Mouse (Mus musculus) cerebellum, postnatal 4 days (tissue): ENCODE measurements around the gene Thada.
"Not testable (repeated sequence)": the region's sequence is repeated elsewhere in the genome, so short reads cannot be mapped to it uniquely, and the experiment has no call there.

ENCODE experiments used
- DNase-seq, 2 experiments: peaks; one replicate each; pipeline ENCODE4 v3.0.0; 2022; ENCODE audit warnings: low spot score in 2 of 2, mixed read lengths in 1 of 2

Gene Thada

GRCm38 (mm10) chr17:84218841-84219240 is 247.2 kb downstream of the Thada start:
- DNase-seq: not testable (repeated sequence)

DNA sequence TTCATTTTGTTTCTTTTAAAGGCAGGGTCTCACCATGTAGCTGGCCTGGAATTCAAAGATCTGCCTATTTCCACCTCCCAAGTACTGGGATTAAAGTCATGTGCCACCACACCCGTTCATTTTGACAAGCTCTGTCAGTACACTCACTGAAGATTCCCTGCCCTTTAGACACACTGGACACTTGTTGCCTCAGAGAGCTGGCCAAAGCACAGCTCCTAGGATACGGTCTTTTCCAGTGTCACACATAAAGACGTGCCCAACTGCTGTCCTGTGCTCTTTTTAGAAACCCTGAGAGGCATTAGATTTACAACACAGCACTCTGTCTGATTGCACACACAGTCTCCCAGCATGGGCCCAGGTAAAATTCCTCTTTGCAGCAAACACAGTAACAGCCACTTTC is 248.3 kb downstream of the Thada start:
- no peak for DNase-seq

DNA sequence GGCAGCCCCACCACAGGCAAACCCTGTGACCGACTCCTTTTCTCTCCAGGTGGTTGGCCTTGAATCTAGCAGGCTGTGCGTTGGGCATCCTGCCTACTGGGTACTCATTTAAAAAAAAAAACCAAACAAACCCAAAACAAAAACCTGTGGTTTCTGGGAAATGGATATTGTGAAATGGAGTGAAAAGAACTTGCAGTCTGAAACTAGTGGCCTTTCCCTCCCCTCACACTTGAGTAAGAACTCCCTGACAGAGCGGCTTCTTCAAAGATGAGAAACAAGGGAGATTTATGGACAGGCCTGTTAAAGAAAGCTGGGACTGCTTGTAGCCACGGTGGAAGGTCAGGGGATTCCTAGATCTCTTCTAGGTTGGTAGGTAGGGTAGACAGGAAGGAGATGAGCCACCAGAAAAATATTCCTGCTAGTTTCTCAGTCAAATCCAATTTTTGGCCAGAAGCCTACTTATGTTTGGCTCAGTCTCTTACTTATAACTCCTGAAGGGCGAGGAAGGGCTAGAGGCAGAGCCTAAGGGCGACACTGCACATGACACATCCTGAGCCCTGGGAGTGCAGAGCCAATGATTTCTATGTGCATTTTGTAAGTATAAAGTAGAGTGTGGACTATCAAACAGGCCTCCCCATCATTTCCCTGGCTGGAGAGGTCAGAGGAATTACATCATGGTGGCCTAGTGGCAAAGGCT is 250.6 kb downstream of the Thada start:
- DNase-seq: no peak

- no peak for DNase-seq
Measured at GRCm38 (mm10) chr17:84213464-84213863, 252.5 kb downstream of the Thada start.

DNA sequence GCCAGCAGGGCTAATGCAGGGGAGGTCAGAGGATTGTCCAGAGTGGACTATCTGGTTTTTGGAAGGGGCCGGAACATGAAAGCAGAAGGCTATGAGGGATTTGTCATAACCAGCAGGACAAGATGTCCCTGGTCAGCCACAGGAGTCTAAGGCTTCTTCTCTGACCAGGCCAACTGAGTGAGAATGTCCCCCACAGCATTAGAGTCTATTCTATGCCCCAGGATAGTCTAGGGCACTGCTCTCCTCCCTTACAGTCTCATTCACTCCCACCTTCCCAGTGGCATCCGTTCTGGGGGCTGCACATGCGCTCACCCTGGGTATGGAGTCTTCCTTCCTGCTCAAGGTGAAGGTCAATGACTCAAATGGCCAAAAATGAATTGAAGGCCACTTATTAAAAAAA is 258.4 kb downstream of the Thada start:
- DNase-seq: no peak

DNA sequence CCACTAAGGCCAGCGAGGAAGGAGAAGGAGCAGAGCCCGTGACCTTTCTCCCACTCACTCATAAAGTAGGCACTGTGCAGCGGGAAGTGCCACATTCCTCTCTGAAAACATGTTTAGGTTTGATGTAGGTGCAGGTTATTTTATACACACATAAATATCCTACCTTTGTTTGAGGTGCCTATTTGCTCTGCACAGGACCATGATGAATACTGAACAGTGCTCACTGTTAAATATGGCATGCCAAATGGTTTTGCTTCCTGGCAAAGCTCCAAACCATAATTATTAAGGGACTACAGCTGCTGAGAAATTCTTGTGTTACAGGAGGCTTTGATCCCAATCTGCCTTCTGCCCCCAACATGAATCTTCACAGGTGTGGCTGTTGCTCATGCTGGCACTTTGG is 259.8 kb downstream of the Thada start:
- DNase-seq: no peak

GRCm38 (mm10) chr17:84204962-84205361 is 261.0 kb downstream of the Thada start:
- DNase-seq: no peak

- no peak for DNase-seq
Measured at GRCm38 (mm10) chr17:84203340-84203739, 262.7 kb downstream of the Thada start.

GRCm38 (mm10) chr17:84201183-84201582 is 264.8 kb downstream of the Thada start:
- DNase-seq: no peak

DNA sequence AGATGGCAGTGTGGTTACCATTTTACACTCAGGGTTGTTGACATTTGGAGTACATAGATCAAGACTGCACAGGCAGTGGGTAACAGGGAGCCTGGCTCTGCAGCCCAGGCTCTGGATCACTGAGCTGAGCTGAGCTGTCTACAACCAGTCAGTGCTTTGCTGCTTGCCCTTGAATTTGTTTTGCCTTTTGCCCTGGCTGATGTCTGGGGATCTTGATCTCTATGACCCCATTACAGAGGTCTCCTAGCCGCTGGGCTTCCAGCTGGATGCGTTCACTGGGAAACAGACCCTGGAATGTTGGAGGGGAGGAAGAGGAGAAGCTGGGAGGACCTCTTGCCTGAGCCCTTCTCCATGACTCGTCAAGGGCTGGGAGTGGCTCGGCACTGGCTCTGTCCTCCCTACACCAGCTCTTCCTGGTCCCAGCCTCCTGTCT is 268.1 kb downstream of the Thada start:
- no peak for DNase-seq

DNA sequence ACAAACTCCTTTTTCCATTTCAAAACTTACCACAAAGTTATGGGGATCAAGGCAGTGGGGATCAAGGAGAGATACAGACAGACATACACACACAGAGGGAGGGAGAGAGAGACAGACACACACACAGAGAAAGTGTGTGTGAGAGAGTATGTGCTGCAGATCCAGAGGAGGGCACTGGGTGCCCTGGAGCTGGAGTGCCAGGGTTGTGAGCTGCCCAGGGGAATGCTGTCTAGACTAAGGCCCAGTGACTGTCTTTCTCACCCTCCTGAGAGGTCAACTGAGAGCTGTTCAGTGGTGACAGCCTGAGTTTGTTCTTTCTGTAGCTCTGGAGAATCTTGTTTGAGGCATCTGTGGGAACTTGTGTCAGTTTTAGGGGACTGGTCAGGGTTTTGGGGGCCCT is 269.7 kb downstream of the Thada start:
- DNase-seq: no peak

DNA sequence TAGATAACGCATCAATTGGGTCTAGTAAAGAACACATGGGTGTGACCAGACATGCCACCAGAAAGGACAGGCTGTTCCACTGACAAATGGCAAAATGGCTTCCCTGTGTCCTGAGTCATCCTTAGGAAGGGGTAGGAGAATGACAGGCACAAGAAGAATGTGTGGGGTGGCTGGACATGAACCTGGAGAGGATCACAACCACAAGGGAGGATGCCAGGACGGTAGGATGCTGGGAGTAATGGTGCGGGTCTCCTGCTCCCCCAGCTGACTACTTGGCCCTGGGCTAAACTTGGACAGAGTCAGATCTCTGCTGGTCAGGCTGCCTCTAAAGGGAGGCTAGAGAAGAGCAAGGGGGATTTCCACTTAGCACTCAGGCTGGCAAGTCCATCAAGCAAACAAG is 270.2 kb downstream of the Thada start:
- DNase-seq: peak in 1 of 2 experiments; percentile 4

DNA sequence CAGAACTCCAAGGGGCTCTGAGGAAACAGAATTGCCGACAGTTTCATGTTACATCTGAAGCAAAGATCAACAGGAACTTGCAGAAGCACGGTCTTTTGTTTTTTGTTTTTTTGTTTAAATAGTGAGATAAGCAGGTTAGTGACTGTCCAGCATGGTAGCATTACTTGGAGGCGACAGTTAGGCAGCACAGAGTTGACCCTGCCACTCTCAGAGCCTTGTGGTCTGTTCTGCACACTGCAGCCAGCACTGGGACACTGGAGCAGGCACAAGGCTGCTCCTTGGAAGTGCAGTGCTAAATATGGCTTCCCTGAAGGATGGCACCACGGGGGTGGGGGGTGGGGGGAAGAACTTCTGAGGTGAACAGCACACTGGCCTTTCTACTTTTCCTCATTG is 271.0 kb downstream of the Thada start:
- peak in 1 of 2 experiments; percentile 11 for DNase-seq

GRCm38 (mm10) chr17:84194282-84195002 is 271.6 kb downstream of the Thada start:
- DNase-seq: peak in 1 of 2 experiments; percentile 9

GRCm38 (mm10) chr17:84193411-84193810 is 272.6 kb downstream of the Thada start:
- peak in 1 of 2 experiments; percentile 15 for DNase-seq

GRCm38 (mm10) chr17:84191946-84192345 is 274.1 kb downstream of the Thada start:
- no peak for DNase-seq

DNA sequence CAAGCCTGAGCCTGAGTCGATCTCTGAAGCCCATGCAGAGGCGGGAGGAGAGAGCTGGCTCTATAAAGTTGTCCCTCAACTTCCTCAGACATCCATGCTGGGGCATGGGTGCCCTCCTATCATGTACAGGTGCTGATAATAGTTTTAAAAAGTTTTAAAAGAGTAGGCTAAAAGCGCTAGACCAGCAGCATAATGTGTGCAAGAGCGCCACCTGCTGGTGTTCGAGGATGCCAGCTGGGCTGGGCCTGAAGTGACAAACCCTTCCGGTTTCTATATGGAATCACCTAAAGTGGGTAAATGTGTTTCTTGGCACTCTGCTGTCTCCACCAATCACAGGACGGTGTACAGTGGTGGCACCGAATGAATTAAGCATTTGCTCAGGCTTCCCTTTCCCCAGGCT is 275.1 kb downstream of the Thada start:
- peak; percentile 71 to 81 for DNase-seq

DNA sequence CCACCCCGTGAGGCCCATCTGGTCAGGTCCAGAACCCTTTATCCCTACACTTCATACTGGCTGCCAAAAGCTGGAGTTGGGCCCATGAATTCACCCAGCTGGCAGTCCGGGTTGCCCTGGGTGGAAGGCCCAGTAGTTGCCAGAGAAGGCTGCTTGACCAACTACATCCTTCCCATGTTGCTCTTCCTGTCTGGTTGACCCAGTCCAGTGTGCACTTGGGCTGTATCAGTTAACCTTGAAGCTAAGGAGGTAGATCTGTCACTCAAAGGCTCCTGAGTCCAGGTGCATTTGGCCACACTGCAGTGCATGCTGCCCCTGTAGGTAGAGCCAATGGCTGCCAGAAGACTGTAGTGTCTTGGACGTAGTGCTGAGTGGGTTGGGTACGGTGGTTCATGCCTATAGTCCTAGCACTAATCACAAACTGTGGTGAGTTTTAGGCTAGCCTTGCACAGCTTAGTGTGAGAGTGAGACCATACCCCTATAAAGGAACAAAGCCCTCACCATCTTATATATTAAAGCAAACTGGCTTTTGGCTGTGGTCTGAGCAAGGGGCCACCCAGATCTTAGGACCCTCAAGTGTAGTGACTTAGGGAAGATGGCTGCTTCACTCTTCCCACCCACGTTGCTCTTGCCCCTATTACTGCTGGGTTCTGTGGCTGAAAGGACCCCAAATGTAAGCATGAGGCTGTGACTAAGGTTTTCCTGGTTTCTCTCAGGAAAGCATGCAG is 276.7 kb downstream of the Thada start:
- peak; percentile 14 to 16 for DNase-seq

DNA sequence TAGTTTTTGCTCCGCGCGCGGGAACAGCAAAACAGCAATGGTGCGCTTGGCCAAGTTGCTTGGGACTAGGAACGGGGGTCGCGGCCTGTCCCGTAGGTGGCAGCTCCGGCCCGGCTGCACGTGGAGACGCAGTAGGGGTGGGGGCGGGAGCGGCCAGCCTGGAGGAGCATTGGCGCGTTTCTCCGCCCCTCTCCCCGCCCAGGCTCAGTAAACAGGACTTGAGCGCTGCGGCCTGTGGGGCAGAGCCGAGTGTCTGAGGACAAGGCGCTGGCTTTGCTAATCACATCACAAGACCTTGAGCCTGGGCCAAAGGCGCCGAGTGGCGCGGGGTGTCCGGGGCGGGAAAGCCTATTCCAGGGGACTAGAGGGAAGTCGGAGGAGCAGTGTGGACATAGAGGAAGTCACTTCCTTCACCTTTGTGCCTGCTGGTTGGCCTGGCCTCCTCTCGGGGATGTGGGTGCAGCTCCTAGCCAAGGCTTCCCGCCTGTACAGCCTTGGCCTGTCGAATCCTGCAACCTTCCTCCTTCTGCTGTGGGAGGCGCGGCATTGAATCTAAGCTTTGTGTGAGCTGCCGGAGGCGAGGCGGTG is 277.5 kb downstream of the Thada start:
- peak; percentile 60 to 78 for DNase-seq

DNA sequence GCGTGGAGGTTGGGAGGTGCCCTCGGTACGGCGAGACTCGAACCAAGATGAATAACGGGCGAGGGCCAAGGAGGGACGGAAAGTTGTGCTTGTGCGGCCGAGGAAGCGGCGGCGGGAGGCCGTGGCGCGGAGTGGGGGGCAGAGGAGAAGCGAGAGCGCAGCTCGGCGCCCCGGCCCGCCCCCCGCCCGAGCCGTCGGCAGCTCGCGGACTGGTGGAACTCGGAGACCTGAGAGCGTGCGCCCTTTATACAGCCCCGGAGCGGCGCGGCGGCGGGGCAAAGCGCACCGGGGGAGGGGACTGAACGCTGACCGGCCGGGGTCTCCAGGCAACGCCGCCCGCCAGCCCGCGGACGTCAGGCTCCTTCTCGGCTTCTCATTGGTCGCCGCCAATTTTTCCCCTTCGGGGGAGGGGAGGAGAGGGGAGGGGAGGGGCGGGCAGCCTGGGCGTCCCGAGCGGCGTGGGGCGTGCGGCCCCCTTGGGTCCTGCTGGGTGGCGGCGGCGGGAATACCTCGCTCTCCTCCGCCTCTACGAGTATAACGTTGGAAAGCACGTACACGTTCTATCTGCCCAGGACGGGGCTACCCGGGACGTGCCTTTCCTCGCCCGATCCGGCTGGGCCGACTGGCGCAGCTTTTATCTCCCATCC is 278.2 kb downstream of the Thada start, which contains the start of gene Zfp36l2:
Gene Zfp36l2 (minus strand): TSS at position 221 of the 647 bp plus-strand sequence.
- peak; percentile 80 to 92 for DNase-seq

- not testable (repeated sequence) for DNase-seq
Measured at GRCm38 (mm10) chr17:84187264-84187663, 278.7 kb downstream of the Thada start.
